Mouse (Mus musculus): ENCODE measurements around the gene Gart. TPM values are rescaled to one million over a fixed set of nuclear protein-coding genes. Genes with fewer than 3 reads are reported as not detected.

Gart gene
- polyA plus RNA-seq, 1 experiment = 27.4 TPM

DNA sequence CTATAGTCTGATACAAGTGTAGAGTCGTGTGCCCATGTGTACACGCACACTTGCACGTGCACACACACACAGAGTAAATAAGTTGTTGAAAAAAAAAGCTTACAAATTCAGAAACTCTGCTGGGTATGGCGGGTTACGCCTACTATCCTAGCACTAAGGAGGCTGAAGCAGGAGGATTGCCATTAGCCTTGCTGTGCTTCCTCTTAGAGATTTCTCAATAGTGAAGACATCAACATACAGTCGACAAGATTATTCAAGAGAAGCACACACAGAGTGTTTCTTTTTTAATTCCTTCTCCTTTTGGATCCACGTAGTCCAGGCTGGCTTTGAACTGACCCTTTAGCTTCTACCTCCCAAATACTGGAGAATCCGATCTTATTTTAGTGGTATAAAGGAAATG lies 6.6 kb downstream of the Gart start:
- Histone ChIP-seq H3K4me3 (replicated peaks) (no peak overlapping the region), H3K27me3 (ENCODE audit: control insufficient read depth) (no peaks in the 10 kb centered on the region), H3K9me3 (ENCODE audit: control insufficient read depth, low read length) (no peaks in the 10 kb centered on the region), H3K36me3 (ENCODE audit: control insufficient read depth) (peaks cover 86% of the 10 kb centered on the region), H3K4me1 (ENCODE audit: control insufficient read depth) (peaks cover 16% of the 10 kb centered on the region)
- TF ChIP-seq GATA1 (IDR thresholded peaks at IDR 0.05; ENCODE audit: low read length) = no peak
- TF ChIP-seq TAL1 (IDR thresholded peaks at IDR 0.05; ENCODE audit: low read length) = no peak

DNA sequence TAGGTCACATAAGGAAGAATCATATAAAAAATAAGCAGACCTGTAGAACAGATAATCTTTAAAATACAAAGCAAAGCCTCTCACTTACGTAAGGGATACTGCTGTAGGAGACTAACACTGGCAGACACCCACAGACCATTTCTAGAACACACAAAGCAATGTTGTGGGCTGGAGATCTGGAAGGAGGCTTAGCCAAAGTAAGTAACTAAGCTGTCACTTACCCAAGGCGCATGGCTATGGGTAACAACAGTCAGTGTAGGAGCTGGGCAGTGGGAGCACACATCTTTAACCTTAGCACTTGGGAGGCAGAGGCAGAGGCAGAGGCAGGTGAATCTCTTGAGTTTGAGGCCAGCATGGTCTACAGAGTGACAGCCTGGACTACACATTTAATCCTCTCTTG lies 7.1 kb downstream of the Gart start:
- peaks cover 13% of the 10 kb centered on the region for H3K4me1 ChIP-seq (ENCODE audit: control insufficient read depth)
- no peak for TF ChIP-seq GATA1 (IDR thresholded peaks at IDR 0.05; ENCODE audit: low read length)
- TF ChIP-seq TAL1 (IDR thresholded peaks at IDR 0.05; ENCODE audit: low read length) = no peak
- H3K27me3 ChIP-seq (ENCODE audit: control insufficient read depth) = no peaks in the 10 kb centered on the region
- peaks cover 88% of the 10 kb centered on the region for H3K36me3 ChIP-seq (ENCODE audit: control insufficient read depth)
- H3K9me3 ChIP-seq (ENCODE audit: control insufficient read depth, low read length) = no peaks in the 10 kb centered on the region
- no peak overlapping the region for H3K4me3 ChIP-seq (replicated peaks)

- H3K27me3 ChIP-seq (ENCODE audit: control insufficient read depth) = no peaks in the 10 kb centered on the region
These were observed 7.6 kb downstream of the Gart start for GRCm38 (mm10) chr16:91639161-91639560.

GRCm38 (mm10) chr16:91633641-91634040 lies 13.1 kb downstream of the Gart start:
- TF ChIP-seq GATA1 (IDR thresholded peaks at IDR 0.05; ENCODE audit: low read length) (no peak), TAL1 (IDR thresholded peaks at IDR 0.05; ENCODE audit: low read length) (no peak)
- Histone ChIP-seq H3K36me3 (ENCODE audit: control insufficient read depth) (peaks cover 95% of the 10 kb centered on the region), H3K9me3 (ENCODE audit: control insufficient read depth, low read length) (no peaks in the 10 kb centered on the region), H3K4me3 (replicated peaks) (no peak overlapping the region), H3K27me3 (ENCODE audit: control insufficient read depth) (no peaks in the 10 kb centered on the region), H3K4me1 (ENCODE audit: control insufficient read depth) (peaks cover 6% of the 10 kb centered on the region; the same call in 1 of the 2 replicates)

More at GRCm38 (mm10) chr16:91639161-91639560, 7.6 kb downstream of the Gart start:
- TF ChIP-seq TAL1 (IDR thresholded peaks at IDR 0.05; ENCODE audit: low read length) (no peak), GATA1 (IDR thresholded peaks at IDR 0.05; ENCODE audit: low read length) (no peak)
- H3K4me3 ChIP-seq (replicated peaks) = no peak overlapping the region
- H3K36me3 ChIP-seq (ENCODE audit: control insufficient read depth) = peaks cover 89% of the 10 kb centered on the region
- peaks cover 9% of the 10 kb centered on the region for H3K4me1 ChIP-seq (ENCODE audit: control insufficient read depth)
- H3K9me3 ChIP-seq (ENCODE audit: control insufficient read depth, low read length) = no peaks in the 10 kb centered on the region

GRCm38 (mm10) chr16:91632940-91633339 lies 13.8 kb downstream of the Gart start:
- H3K4me3 ChIP-seq (replicated peaks) = no peak overlapping the region
- TF ChIP-seq TAL1 (IDR thresholded peaks at IDR 0.05; ENCODE audit: low read length) (no peak), GATA1 (IDR thresholded peaks at IDR 0.05; ENCODE audit: low read length) (no peak)
- H3K4me1 ChIP-seq (ENCODE audit: control insufficient read depth) = peaks cover 6% of the 10 kb centered on the region; the same call in 1 of the 2 replicates
- H3K27me3 ChIP-seq (ENCODE audit: control insufficient read depth) = no peaks in the 10 kb centered on the region
- H3K9me3 ChIP-seq (ENCODE audit: control insufficient read depth, low read length) = no peaks in the 10 kb centered on the region
- H3K36me3 ChIP-seq (ENCODE audit: control insufficient read depth) = peaks cover 95% of the 10 kb centered on the region

GRCm38 (mm10) chr16:91632439-91632838 lies 14.3 kb downstream of the Gart start:
- H3K9me3 ChIP-seq (ENCODE audit: control insufficient read depth, low read length) = no peaks in the 10 kb centered on the region
- peaks cover 95% of the 10 kb centered on the region for H3K36me3 ChIP-seq (ENCODE audit: control insufficient read depth)
- no peaks in the 10 kb centered on the region for H3K27me3 ChIP-seq (ENCODE audit: control insufficient read depth)
- TF ChIP-seq GATA1 (IDR thresholded peaks at IDR 0.05; ENCODE audit: low read length) (no peak), TAL1 (IDR thresholded peaks at IDR 0.05; ENCODE audit: low read length) (no peak)
- peaks cover 6% of the 10 kb centered on the region; the same call in 1 of the 2 replicates for H3K4me1 ChIP-seq (ENCODE audit: control insufficient read depth)
- H3K4me3 ChIP-seq (replicated peaks) = no peak overlapping the region

- Histone ChIP-seq H3K9me3 (ENCODE audit: control insufficient read depth, low read length) (no peaks in the 10 kb centered on the region), H3K36me3 (ENCODE audit: control insufficient read depth) (peaks cover 93% of the 10 kb centered on the region), H3K4me1 (ENCODE audit: control insufficient read depth) (peaks cover 2% of the 10 kb centered on the region; the same call in 1 of the 2 replicates), H3K27me3 (ENCODE audit: control insufficient read depth) (no peaks in the 10 kb centered on the region), H3K4me3 (replicated peaks) (no peak overlapping the region)
- TF ChIP-seq GATA1 (IDR thresholded peaks at IDR 0.05; ENCODE audit: low read length) (no peak), TAL1 (IDR thresholded peaks at IDR 0.05; ENCODE audit: low read length) (no peak)
These were observed 16.2 kb downstream of the Gart start for GRCm38 (mm10) chr16:91630584-91630983.

GRCm38 (mm10) chr16:91629749-91630148 lies 17.0 kb downstream of the Gart start:
- Histone ChIP-seq H3K27me3 (ENCODE audit: control insufficient read depth) (no peaks in the 10 kb centered on the region), H3K4me1 (ENCODE audit: control insufficient read depth) (no peaks in the 10 kb centered on the region), H3K36me3 (ENCODE audit: control insufficient read depth) (peaks cover 93% of the 10 kb centered on the region), H3K9me3 (ENCODE audit: control insufficient read depth, low read length) (no peaks in the 10 kb centered on the region), H3K4me3 (replicated peaks) (no peak overlapping the region)
- TF ChIP-seq TAL1 (IDR thresholded peaks at IDR 0.05; ENCODE audit: low read length) (no peak), GATA1 (IDR thresholded peaks at IDR 0.05; ENCODE audit: low read length) (0 out of 2 replicates have a peak, but pooled peaks have one; percentile 6)

GRCm38 (mm10) chr16:91628673-91629072 lies 18.1 kb downstream of the Gart start:
- no peaks in the 10 kb centered on the region for H3K9me3 ChIP-seq (ENCODE audit: control insufficient read depth, low read length)
- H3K36me3 ChIP-seq (ENCODE audit: control insufficient read depth) = peaks cover 94% of the 10 kb centered on the region
- no peaks in the 10 kb centered on the region for H3K27me3 ChIP-seq (ENCODE audit: control insufficient read depth)
- H3K4me1 ChIP-seq (ENCODE audit: control insufficient read depth) = no peaks in the 10 kb centered on the region
- H3K4me3 ChIP-seq (replicated peaks) = no peak overlapping the region
- TF ChIP-seq TAL1 (IDR thresholded peaks at IDR 0.05; ENCODE audit: low read length) (no peak), GATA1 (IDR thresholded peaks at IDR 0.05; ENCODE audit: low read length) (no peak)

DNA sequence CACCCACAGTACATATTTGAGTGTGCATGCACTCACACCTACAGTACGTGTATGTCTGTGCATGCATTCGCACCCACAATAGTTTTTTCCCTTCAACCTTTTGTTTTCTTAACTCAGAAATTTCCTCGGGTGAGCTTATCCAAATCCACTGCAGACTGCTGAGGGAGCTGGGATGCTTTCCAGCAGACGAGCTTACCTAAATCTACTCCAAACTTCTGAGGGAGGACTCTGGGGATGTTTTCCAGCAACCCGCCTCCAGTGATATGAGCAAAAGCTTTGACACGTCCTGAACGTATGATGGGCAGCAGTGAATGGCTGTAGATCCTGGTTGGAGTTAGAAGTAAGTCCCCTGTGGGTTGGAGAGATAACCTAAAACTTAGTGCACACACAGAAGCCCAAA lies 18.9 kb downstream of the Gart start:
- no peaks in the 10 kb centered on the region for H3K4me1 ChIP-seq (ENCODE audit: control insufficient read depth)
- TF ChIP-seq GATA1 (IDR thresholded peaks at IDR 0.05; ENCODE audit: low read length) (no peak), TAL1 (IDR thresholded peaks at IDR 0.05; ENCODE audit: low read length) (no peak)
- H3K9me3 ChIP-seq (ENCODE audit: control insufficient read depth, low read length) = no peaks in the 10 kb centered on the region
- H3K4me3 ChIP-seq (replicated peaks) = no peak overlapping the region
- peaks cover 94% of the 10 kb centered on the region for H3K36me3 ChIP-seq (ENCODE audit: control insufficient read depth)
- H3K27me3 ChIP-seq (ENCODE audit: control insufficient read depth) = no peaks in the 10 kb centered on the region

All from erythroblast, embryonic 14.5 days (primary cell).